Mouse (Mus musculus) spleen, adult 10 weeks (tissue): ENCODE results near the gene Gm10800. TPM values are rescaled to one million over a fixed set of nuclear protein-coding genes. Genes with fewer than 3 reads are reported as not detected.

Experiments used
- polyA plus RNA-seq: library from polyadenylated mRNA; stranded (reverse); fragments of 350-450 nt; fragmentation: Illumina TruSeq; extraction: RNeasy Lipid Tissue Mini Kit (QIAGEN cat#74804); gene quantifications from one replicate; pipeline ENCODE4 v1.2.3, GENCODE M21; 2015; ENCODE audit warnings: low replicate concordance; ENCODE audit not compliant: insufficient read depth

The Gm10800 gene
- polyA plus RNA-seq: not detected

DNA sequence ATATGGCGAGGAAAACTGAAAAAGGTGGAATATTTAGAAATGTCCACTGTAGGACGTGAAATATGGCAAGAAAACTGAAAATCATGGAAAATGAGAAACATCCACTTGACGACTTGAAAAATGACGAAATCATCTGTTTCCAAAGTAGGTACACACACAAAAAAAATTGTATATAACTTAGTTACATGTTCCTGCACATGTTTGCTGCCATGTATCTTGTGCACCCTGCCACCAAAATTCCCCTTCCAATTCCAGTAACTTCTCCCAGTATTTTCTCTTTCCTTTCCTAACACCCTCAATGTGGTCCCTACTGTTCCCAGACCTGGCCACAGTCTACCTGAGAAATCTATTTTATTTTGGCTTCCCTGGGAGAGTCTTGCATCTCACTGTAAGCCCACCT lies at the start of gene Gm10800:
TSS of gene Gm10800 (minus strand) at position 101 of the 400 bp plus-strand sequence.

DNA sequence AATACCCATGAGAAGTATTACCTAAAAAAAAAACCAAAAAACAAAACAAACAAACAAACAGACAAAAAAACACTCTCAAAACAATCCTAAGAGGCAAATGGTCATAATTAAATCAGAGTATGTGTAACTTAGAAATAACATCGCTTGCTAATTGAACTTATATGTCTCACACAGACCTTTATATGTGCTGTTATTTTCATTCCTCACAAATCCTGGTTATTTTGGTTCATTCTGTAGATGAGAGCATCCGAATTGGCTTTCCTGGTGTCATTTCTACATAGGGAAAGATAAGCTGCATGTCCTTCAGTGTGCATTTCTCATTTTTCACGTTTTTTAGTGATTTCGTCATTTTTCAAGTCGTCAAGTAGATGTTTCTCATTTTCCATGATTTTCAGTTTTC lies 5.2 kb downstream of the Gm10800 start, which contains the start of gene Gm10801:
TSS of gene Gm10801 (plus strand) at position 301 of the 400 bp plus-strand sequence.

Other genes starting within 250 kb of the Gm10800 start
- not detected for gene Gm10801, start 5.1 kb downstream of the Gm10800 start, polyA plus RNA-seq